Mouse (Mus musculus): ENCODE measurements at regions not wholly inside any gene's neighbourhood (a gene's known extent, or its start where the extent isn't known, plus 50 kb on each side); places are given as distances from the start of the nearest gene placed in this dataset.
"Not testable (repeated sequence)": the region's sequence is repeated elsewhere in the genome, so short reads cannot be mapped to it uniquely, and the experiment has no call there.

DNA sequence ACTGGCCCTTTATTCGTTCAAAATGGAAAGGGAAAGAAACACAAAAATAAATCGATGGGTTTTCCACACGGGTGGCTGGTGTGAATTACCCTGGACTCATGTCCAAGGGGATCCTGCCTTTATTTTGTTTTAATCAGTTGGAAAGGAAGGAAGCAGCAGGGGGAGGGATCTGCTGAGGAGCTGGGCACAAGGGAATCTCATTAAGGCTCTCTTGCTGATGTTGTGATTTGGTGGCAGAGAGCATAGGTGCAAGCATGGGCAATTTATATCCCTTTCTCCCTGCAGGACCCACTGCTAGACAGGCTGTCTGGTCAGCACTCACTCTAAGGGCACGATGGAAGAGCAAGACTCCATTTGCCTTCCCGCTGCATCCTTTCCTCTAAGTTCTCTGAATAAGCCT is 469.2 kb downstream of the Epha7 start:
- no peak for DNase-seq (ENCODE audit: low spot score)

DNA sequence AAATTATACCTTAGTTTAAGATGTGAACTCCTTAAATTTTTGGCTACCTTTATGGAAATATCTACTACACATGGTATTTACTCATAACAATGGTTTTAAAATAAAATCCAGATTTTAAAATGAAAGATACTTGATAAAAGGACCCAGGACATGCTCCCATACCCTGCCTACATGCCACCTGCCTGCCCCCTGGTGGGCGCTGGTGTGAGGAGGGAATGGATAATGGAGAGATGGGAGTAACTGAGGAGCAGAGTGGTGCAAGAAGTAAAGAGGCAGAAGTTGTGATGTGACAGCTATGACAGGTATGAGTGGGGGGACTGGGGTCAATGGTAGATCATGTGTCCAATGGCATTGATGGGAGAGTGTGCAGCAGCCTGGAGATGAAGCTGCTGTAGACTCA is 488.4 kb downstream of the Epha7 start:
- no peak for DNase-seq (ENCODE audit: low spot score)

DNA sequence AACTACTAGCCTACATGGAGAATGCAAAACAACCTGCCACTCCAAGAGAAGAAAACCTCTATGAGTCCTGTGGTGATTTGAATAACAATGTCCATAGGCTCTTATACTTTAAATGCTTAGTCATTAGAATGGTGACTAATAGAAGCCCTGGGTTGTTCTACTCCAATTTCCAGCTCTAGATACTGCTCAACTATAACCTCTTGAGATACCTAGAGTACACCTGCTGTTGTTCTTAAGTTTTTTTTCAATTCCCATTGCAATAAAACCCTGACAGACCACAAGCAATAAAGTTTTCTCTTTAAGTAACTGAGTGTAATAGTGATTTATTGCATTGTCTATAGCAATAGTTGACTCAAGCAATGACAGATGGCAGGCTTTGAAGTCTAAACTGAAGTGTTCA is 491.0 kb downstream of the Epha7 start:
- DNase-seq (ENCODE audit: low spot score): no peak

DNA sequence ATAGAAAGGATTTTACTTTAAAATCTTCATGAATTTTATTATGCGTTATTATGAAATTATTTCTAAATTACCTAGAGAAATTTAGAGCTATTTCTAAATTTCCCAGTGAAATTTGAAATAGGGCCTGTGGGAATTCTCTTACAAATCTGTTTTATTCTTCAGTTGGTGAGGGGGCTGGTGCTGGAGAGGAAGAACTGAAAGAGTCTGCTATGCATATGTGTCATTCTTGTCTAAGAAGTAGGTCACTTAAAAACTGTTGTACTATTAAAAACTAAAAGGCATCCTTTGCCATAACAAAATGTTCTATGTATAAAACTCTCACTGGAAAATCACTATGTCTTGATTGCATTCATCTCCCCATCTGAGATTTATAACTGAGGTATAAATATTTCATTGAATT is 494.3 kb downstream of the Epha7 start:
- no peak for DNase-seq (ENCODE audit: low spot score)

DNA sequence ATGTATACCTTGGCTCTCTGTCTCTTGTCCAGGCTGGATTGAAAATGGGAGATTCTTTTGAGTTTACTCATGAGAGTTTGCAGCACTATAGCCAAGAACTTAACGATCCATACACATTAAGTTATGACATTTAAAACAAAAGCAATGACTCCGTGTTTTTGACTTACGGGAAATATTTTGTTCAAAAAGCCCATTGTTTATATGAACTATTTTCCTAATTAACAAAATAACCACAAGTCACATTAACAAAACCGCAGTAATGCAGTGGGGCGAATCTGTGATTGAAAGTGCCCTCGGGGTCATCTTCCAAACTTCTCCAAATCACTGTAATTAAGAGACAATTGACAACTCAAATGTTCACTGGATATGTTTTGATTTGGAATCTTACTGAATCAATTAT is 511.0 kb downstream of the Epha7 start:
- DNase-seq (ENCODE audit: low spot score): no peak

DNA sequence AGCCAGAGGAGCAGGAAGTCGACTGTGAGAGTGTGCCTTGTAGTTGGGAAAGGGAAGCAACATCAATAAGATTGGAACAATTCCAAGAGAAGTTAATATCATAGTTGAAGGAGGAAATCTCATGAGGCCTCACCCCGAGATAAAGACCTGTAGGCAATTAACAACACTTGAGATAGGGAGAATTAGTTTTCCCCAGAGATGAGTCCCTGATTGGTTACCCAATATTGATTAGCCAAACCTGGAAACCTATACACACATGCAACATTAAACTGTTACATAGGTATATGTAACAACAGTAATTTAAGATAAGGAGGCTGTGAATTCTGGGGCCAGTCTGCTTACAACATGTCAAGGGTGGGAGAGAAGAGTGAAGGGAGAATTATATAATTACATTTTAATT is 516.2 kb downstream of the Epha7 start:
- no peak for DNase-seq (ENCODE audit: low spot score)

DNA sequence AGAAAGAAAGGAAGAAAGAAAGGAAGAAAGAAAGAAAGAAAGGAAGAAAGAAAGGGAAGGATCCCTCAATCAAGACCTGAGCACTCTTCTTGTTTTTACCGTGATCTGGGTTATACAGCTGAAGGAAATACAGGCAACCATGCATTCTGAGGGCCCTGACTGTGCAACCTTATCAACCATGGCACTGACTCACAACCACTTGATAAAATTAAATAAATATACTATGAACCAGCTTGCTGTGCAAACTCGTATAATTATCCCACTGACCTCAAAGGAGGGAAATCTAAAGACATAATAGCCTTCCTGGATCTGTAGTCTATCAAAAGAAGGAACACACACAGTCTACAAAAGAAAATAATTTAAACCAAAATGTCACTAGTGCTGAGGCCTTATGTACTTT is 518.8 kb downstream of the Epha7 start:
- no peak for DNase-seq (ENCODE audit: low spot score)

DNA sequence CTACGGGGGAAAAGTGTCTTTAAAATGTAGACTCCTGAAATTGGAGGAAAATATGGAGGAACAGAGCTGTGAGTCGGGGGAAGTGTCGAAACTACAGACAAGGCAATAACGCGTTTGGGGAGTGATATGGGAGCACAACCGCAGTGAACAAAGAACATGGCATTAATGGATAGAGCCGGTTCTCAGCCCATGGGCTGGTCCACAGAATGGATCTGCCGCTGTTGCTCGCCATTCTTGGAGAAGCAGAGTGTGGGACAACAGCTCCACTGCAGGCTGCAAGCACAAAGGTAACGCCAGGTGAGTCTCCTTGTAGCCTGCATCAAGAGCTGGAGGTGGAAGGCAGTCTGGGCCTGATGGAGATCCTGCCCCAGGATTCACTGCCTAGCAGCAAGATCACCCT is 524.3 kb downstream of the Epha7 start:
- no peak for DNase-seq (ENCODE audit: low spot score)

DNA sequence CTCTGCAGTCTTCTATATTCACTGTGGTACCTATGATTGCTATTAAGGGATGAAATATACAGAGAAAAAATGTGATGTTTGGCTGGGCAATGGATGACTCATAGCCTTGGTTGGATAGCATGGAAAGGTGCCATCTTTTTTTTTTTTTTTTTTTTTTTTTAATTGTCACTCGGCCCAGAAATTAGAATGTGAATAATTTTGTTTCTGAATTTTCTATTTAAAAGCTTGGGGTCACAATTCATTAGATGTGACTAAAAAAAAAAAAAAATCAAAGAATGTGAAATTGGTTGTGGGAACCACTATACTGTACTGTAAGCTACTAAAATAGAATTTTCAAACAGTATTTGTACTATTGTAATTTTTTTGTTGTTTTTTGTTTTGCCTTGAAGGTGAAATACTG is 549.3 kb downstream of the Epha7 start:
- no peak for DNase-seq (ENCODE audit: low spot score)

DNA sequence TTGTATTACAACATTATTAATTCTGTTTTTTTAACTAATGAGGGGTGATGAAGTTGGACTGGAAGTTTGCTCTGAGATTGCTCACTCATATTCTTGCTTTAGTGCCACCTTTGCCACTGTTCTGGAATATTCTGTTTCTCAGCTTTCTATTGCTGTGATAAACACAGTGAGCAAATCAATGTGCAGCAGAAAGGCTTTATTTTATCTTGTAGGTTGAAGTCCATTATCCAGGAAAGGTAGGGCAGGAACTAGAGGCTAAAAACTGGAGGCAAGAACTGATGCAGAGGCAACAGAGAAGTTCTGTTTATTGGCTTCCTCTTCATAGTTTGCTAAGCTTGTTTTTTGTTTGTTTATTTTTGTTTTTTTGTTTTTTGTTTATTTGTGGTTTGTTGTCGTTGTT is 576.4 kb downstream of the Epha7 start:
- no peak for DNase-seq (ENCODE audit: low spot score)

DNA sequence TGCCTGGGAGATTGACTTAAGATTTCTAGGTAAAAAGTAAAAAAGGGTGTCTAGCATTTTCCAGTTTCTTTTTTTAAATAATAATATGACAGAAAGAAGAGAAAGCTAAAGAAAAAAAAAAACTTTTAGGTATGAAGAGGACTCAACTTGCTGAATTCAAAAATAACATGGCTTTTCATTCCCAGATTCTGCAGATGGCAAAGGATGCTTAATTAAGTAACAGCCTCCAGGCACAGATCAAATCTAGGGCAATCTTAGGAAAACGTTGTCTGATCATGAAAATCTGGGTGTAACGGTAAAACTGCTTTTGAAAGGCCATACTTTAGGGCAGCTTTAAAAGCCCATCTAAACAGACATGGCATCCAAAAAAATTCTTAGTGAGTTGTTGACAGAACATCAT is 577.4 kb downstream of the Epha7 start:
- DNase-seq (ENCODE audit: low spot score): no peak

DNA sequence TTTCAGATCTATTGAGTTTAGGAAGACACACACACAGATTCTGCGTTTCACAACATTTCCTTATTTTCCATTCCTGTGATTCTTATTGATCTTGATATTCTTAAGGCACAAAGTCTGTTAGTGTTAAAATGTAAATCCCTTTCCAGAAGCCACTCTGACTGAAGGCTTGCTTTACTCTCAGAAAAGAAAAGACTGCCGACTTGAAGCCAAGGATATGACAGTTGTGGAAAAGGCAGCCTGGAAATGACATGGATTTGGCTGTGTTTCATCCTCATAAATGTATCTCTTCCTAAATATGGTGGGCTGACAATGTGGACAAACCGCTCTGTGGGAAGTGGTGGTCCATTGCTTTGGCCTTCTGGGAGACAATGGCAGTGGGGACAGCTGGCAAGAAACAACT is 589.2 kb downstream of the Epha7 start:
- no peak for DNase-seq (ENCODE audit: low spot score)

DNA sequence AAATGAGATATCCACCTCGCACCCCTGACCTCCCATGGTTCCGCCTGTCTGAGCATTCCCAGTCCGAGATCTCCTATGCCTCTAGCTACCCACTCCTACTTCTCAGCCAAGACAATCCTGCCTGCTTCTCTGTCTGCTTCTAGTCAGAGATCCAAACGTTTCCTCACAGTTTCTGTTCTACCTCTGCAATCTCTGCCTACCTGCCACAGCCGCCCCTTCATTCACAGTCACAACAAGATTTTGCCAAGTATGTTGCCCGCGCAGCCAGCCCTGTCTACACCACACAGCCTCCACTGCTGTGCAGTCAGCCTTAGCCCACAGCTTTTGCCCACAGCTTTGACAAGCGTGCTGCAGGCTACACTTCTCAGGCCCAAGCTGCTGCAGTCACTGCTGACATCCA is 601.7 kb downstream of the Epha7 start:
- DNase-seq (ENCODE audit: low spot score): no peak

DNA sequence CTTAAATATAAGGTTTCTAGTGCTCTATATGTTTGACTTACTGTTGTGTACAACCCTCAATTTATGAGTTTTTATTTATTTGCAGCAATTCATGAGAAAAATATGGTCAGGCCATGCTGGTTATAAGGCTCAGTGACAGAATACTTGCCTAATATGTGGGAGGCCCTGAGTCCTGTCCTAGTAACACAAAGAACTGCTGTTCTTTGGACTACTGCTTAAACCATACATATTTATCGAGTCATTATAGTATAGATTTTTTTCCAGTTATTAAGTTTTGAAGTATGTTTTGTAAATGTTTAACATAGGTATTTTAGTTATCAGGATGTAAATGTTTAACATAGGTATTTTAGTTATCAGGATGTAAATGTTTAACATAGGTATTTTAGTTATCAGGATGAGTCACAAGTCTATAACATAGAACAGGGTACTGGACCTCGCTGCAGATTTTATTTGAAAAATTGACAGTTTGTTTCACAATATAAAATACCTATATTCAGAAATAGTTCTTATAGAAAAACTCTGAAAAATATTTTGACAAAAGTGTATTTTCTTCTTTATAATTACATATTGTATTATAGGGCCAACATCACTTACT is 607.4 kb downstream of the Epha7 start:
- DNase-seq (ENCODE audit: low spot score): no peak

DNA sequence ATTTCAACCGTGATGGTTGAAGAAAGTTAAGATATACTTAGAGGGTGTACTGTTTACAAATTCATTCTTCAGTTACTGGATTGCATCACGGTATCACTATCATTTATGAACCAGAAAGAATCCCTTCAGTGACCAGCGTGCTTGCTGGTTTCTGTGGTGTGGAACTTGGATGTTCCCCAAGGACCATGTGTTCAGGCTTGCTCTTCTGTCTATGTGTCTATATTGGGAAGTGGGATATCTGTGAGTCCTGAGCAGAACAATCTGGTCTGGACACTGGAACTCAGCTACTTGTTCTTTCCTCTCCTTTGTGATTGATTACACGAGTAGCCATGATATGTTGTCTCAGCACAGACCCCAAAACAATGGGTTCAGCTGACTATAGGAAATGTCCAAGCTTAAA is 618.6 kb downstream of the Epha7 start:
- DNase-seq (ENCODE audit: low spot score): not testable (repeated sequence)

DNA sequence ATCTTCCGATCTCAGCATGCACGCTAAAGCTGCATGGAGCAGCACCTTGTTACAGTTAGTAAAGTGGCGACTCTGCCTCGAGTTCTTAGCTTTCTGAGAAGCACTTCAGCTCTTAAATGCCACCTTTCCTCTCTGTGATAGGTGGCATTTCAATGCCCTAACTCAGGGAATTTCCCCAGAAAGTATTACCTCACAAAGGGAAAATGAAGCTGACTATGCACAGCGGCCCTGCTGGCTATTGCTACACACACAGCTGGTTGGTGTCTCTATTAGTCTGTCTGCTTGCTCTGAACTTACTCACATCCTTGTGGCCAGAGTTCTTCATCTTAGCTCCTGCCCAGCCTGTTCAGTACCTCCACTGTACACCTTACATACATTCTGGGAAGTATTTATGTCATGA is 650.4 kb downstream of the Epha7 start:
- no peak for DNase-seq (ENCODE audit: low spot score)

DNA sequence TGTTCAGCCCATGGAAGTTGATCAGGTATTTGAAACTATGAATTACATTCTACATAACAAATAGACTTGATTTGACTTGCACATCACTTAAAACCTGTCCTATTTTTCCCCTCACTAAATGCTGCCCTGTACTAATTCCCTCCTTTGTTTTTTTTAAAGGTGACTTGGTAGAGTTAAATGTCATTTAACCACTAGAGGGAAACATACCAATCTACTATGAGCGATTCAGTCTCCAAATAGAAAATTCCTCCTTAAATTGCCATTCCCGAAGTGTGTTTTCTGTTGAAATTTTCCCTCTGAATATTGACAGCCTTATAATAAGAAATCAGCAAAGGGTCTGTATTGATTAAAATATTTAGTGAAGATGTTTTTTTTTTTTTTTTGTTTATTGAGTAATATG is 653.4 kb downstream of the Epha7 start:
- DNase-seq (ENCODE audit: low spot score): peak; percentile 4

DNA sequence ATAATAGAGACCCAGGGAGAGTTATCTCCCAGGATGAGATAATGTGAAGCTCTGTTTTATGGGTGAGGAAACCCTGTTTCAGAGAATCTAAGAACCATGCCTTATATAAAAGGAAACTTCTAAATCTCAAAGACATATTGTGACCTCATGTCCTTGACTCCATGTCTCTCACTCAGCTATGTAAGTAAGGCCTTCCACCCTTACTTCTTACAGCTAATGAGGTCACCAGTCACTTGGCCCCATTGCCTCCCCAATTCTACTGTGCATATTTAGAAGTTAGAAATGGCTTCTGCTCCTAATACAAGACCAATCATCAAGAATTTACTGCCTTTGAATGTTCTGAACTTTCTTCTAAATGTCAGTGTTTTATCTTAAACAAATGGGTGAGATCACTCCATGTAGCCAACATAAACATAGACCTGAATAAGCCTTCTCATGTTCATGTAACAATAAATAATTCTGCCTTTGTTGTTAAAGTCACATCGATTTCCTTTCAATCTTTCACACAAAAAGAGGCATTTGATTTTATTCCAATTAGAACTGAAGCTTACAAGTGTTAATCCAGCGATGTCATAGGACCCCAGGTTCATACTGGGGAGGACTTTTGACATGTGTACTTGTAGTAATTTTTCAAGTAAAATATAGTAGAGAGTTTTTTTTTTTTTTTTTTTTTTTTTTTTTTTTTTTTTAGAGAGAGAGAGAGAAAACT is 667.6 kb downstream of the Epha7 start:
- DNase-seq (ENCODE audit: low spot score): no peak

DNA sequence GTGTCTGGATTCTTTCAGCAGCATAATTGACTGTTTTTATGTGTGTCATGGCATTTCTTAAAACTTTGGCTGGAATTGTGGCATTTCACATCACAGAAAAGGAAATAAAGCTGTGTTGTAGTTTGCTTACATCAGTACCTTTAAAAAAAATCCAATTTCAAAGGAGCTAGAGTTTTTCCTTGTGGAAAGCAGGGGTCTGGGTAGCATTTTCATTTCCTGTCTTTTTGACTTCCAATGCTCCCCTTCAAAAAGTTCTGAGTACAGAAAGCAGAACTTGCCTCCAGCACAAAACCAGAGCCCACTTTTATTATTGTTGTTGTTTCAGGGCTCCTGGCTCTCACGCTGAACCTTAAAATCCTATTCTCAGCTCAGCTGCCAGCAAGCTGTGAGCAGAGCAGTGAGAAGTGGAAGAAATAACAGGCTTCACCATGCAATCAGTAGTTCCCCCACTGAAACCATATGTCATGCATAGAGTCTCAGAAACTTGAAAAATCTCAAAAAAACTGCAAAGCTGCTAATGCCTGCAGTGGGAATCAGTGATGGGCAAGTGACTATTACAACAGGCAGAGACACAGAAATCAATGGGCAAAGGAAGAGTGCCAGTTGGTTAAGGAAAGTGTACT is 668.3 kb downstream of the Epha7 start:
- no peak for DNase-seq (ENCODE audit: low spot score)

DNA sequence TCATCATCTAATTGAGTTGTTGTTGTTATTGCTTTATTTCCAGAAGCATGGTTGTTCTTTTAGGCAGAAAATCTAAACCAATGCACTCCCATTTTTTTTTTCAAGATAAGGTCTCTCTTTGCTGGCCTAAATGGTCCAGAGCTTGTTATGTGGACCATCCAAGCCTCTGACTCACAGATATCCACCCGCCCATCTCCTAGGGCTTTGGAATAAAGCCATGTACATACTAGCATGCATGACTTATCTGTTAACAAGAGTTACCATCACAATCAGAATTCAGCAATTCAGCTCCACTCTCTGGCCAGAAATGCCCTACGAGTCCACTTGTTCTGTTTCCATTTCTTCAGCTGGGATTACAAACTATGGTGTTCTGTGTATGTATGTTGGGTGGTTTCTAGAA is 669.5 kb downstream of the Epha7 start:
- no peak for DNase-seq (ENCODE audit: low spot score)

DNA sequence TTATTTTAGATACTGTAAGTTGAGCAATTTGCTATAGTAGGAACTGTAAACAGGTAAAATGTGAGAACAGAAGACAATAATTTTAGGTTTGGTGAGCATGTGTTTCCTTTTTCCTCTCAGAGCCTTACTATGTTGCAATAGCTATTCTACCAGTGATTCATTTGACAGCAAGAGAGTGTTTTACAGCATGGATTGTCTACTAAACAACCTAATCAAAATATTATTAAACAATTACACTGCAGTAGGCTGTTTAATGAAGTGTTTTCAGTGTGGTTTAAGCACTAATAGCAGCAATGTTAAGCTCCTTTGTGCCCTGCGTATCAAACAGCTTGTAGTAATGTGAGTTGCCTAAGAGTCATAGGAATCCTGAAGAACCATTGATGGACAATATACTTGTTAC is 687.9 kb downstream of the Epha7 start:
- peak; percentile 3 for DNase-seq (ENCODE audit: low spot score)

DNA sequence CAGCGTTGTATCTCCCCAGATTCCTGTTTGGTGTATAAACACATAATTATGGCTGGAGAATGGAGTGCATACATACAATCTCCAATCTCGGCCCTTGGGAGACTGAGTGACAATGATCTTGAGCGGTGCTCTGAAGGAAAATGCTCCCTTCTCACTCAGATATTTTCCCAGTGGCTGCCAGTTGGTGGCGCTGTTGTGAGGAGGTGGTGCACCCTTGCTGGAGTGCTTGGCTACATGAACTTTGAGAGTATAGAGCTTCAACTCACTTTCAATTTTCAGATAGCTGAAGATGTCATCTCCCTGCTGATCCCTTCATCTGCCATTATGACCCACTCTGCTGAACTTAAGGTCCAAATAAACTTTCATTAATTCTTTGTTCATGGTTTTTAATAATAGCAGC is 712.1 kb downstream of the Epha7 start:
- peak; percentile 8 for DNase-seq (ENCODE audit: low spot score)

DNA sequence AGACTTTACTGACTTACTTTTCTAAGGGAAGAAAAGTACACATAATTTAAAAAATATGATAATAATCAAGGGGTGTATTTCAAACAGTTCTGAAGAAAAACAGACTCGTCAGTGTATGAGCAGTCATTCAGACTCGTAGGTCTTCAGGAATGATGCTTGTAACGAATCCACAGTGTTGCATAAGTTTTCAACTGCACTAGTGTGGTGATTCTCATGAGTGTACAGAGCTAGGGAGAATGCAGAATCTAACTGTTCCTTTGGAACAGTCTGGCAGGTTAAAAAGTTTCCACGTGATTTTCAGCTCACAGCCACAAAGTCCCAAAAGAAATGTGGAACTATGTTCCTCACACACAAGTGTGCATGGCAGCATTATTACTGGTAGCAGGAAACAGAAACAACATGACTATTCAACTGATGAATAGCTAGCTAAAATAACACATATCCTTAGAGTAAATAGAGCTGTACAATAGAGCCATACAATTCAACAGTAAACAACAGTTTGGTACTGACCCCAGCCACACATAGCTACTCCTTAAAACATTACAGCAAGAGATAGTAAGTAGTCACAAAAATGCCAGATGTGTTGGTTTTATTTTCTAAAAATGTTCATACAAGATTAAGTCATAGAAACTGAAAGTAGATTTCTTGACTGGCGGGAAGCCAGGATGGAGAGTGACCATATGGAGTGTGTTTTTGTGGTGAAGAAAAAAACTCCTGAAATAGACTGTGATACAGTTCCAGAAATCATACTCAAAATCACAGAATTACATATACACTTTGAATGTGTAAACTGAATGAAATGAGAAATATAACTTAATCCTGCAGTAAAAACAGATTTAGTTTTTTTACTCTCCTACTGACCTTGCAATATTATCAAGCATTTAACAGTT is 713.1 kb downstream of the Epha7 start:
- DNase-seq (ENCODE audit: low spot score): peak; percentile 66
